Mouse (Mus musculus) forebrain, embryonic 13.5 days (tissue): Measurements from ENCODE around the gene Wdr24. TPM values are rescaled to one million over a fixed set of nuclear protein-coding genes. Genes with fewer than 3 reads are reported as not detected.

Experiments
- ATAC-seq: fragments of 200-750 bp; cut with Nextera tagmentation; 2 replicates; pipeline ENCODE4 v1.8.0; 2017
- H3K27ac ChIP-seq: fragments of 300-500 bp; sonication (generic); 2 replicates; pipeline ENCODE4 v1.5.1; 2015; ENCODE audit warnings: inconsistent platforms, mild to moderate bottlenecking, moderate library complexity
- H3K27me3 ChIP-seq: fragments of 300-500 bp; sonication (generic); 2 replicates; pipeline ENCODE4 v1.6.1; 2015; ENCODE audit warnings: mild to moderate bottlenecking, inconsistent platforms
- H3K36me3 ChIP-seq: fragments of 300-500 bp; sonication (generic); 2 replicates; pipeline ENCODE4 v1.6.1; 2015; ENCODE audit warnings: mild to moderate bottlenecking, inconsistent platforms; ENCODE audit not compliant: poor library complexity, severe bottlenecking
- H3K4me1 ChIP-seq: fragments of 300-500 bp; sonication (generic); 2 replicates; pipeline ENCODE4 v1.6.1; 2015; ENCODE audit warnings: inconsistent platforms
- H3K4me2 ChIP-seq: fragments of 300-500 bp; sonication (generic); 2 replicates; pipeline ENCODE4 v1.6.1; 2015; ENCODE audit warnings: inconsistent platforms, mild to moderate bottlenecking, moderate library complexity
- H3K4me3 ChIP-seq: fragments of 300-500 bp; sonication (generic); 2 replicates; pipeline ENCODE4 v1.5.1; 2015; ENCODE audit warnings: mild to moderate bottlenecking, inconsistent platforms
- H3K9ac ChIP-seq: fragments of 300-500 bp; sonication (generic); 2 replicates; pipeline ENCODE4 v1.6.1; 2015; ENCODE audit warnings: mild to moderate bottlenecking, inconsistent platforms
- H3K9me3 ChIP-seq: fragments of 300-500 bp; sonication (generic); replicated peaks from 2 replicates; pipeline ENCODE4 v1.6.1; 2016; ENCODE audit warnings: inconsistent platforms
- WGBS: fragments of 180-500 bp; shearing (Covaris S2); methylation state at CpG from one replicate; pipeline ENCODE4 v1.1.7; 2015; 5-methylcytosine and 5-hydroxymethylcytosine counted together
- microRNA-seq: library from miRNA; unstranded; fragments of <30 nt; microRNA quantifications from one replicate; pipeline ENCODE4, GENCODE M21; 2016
- polyA plus RNA-seq: library from polyadenylated mRNA; unstranded; fragments of >200 nt; fragmentation: Nextera tagmentation; extraction: Ambion mirVana; gene quantifications from 2 replicates; pipeline ENCODE4 v1.2.1, GENCODE M21; 2015

Gene Wdr24
- polyA plus RNA-seq, 1 experiment from 2014 or later: 27.7 TPM

DNA sequence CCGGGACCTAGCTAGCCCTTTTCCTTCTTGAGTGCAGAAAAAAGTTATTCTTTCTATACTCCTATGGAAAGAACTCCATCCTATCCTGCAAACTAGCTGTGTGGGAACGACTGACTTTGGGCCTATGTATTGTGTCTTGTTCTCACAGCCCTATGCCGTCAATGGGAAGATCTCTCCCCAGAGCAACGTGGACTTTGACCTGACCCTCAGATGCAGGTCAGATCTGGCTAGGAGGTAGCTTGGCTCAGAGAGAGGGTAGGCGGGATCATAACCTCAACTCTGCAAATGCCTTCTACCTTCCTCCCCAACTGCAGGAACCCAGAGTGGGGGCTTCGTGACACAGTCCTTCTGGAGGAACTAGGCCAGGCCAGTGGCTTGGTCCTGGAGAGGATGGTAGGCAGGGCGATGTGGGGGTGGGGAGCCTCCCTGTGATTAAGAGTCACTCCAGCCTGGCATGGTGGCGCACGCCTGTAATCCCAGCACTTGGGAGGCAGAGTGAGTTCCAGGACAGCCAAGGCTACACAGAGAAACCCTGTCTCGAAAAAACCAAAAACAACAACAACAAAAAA lies 53.0 kb downstream of the Wdr24 start:
- H3K36me3 ChIP-seq: peaks cover 26% of the 10 kb centered on the region
- 68% methylated on average over 10 of the region's 10 CpGs for WGBS
- H3K4me1 ChIP-seq: peaks cover 38% of the 10 kb centered on the region
- H3K9me3 ChIP-seq: no peaks in the 10 kb centered on the region
- peak overlapping the region; percentile 68 for H3K4me3 ChIP-seq
- no peak for ATAC-seq
- peak overlapping the region; percentile 96; the same call in 1 of the 2 replicates for H3K27ac ChIP-seq
- no peaks in the 10 kb centered on the region for H3K27me3 ChIP-seq
- peak overlapping the region; percentile 89 for H3K4me2 ChIP-seq
- H3K9ac ChIP-seq: peak overlapping the region; percentile 83

DNA sequence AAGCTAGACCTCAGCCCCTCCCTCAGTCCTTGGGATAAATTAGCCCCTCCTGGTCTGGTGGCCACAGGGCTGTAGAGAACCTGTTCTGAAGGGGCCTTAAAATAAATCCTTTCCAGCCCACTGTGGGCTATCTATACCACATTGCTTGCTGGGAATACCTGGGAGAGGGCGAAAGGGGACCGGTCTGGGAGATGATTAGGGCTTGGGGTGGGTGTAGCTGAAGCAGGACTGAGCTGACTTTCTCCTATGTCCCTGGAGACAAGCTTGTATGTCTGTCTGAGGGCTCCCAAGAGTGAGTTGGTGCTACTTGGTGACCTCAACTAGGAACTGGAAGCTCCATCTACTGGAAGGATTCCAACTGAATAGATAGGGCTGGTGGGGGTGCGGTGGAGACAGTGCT lies 53.6 kb downstream of the Wdr24 start:
- 96% methylated on average over 3 of the region's 3 CpGs for WGBS
- ATAC-seq: no peak
- no peak overlapping the region for H3K27ac ChIP-seq
- no peaks in the 10 kb centered on the region for H3K9me3 ChIP-seq
- no peak overlapping the region for H3K4me3 ChIP-seq
- H3K27me3 ChIP-seq: no peaks in the 10 kb centered on the region
- H3K4me2 ChIP-seq: peak overlapping the region; percentile 89; the same call in 1 of the 2 replicates
- peaks cover 31% of the 10 kb centered on the region for H3K36me3 ChIP-seq
- H3K9ac ChIP-seq: no peak overlapping the region
- H3K4me1 ChIP-seq: peaks cover 38% of the 10 kb centered on the region

DNA sequence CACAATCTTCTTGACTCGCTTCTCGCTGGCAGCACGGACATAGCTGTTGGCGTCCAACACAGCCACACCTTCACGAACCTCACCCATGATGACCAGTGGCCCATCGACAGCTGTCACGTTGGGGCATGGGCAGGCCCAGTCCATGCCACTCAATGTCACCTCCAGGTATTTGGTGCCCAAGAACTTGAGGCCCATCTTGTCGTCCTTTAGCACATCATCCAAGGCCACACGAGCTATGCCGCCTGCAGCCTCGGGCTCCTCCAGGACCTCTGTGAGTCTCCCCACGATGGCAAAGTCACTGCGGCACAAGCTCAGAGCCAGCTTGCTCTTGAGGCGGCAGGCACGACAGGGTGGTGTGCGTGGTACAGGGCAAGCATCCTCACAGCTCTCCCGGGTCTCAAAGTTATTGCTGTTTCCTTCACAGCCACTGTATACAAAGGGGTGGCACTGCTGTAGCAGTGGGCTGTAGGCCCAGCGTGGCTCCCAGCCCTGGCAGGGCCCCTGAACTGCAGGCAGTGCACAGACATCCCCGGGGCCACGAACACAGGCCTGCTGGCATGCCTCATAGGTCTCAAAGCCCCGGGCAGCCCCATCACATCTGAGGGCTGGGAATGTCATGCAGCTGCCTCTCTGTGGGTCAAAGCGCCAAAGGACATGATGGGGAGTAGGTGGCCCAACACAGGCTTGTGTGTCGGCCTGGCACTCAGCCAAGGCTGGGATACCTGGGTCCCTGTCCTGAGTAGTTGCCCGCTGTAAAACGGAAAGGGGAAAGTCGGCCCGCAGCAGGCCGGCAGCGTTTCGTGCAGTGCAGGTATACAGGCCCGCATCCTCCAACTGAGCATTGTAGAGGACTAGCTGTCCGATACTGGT lies 54.5 kb downstream of the Wdr24 start:
- peaks cover 40% of the 10 kb centered on the region for H3K36me3 ChIP-seq
- H3K4me2 ChIP-seq: no peak overlapping the region
- ATAC-seq: no peak
- H3K9me3 ChIP-seq: no peaks in the 10 kb centered on the region
- H3K27ac ChIP-seq: no peak overlapping the region
- peaks cover 38% of the 10 kb centered on the region for H3K4me1 ChIP-seq
- H3K27me3 ChIP-seq: no peaks in the 10 kb centered on the region
- H3K4me3 ChIP-seq: no peak overlapping the region
- H3K9ac ChIP-seq: no peak overlapping the region
- 92% methylated on average over 32 of the region's 32 CpGs for WGBS

Small RNAs within 50 kb of the gene (microRNA-seq; reads per million reads assigned to microRNA genes)
- gene Mir3082: not detected
- gene Mir6966: not detected

Other genes starting within 250 kb of the Wdr24 start
- 19.7 and 20.9 TPM in 2 replicates for gene Lmf1, start 244.5 kb upstream of the Wdr24 start, polyA plus RNA-seq
- gene Gng13, start 106.5 kb upstream of the Wdr24 start, polyA plus RNA-seq: 0.61 TPM in 1 of 2 replicates, not detected in the other
- 24.6 and 30.1 TPM in 2 replicates for gene Chtf18, start 96.2 kb upstream of the Wdr24 start, polyA plus RNA-seq
- gene Rpusd1, start 96.0 kb upstream of the Wdr24 start, polyA plus RNA-seq: 22.3 and 24.7 TPM in 2 replicates
- gene Mslnl, start 87.6 kb upstream of the Wdr24 start, polyA plus RNA-seq: not detected in 2 replicates
- gene Msln, start 69.2 kb upstream of the Wdr24 start, polyA plus RNA-seq: 0.18 TPM in 1 of 2 replicates, not detected in the other
- gene Narfl, start 49.9 kb upstream of the Wdr24 start, polyA plus RNA-seq: 26.4 and 27.3 TPM in 2 replicates
- 108 and 127 TPM in 2 replicates for gene Haghl, start 38.0 kb upstream of the Wdr24 start, polyA plus RNA-seq
- gene Ccdc78, start 37.0 kb upstream of the Wdr24 start, polyA plus RNA-seq: 0.21 and 0.23 TPM in 2 replicates
- gene Fam173a, start 30.7 kb upstream of the Wdr24 start, polyA plus RNA-seq: 75.5 and 84.8 TPM in 2 replicates
- gene AC134908.4, start 28.0 kb upstream of the Wdr24 start, polyA plus RNA-seq: 1.8 TPM in 1 of 2 replicates, not detected in the other
- 43.7 and 53.7 TPM in 2 replicates for gene Metrn, start 26.5 kb upstream of the Wdr24 start, polyA plus RNA-seq
- gene Fbxl16, start 14.5 kb upstream of the Wdr24 start, polyA plus RNA-seq: 22.7 and 25.2 TPM in 2 replicates
- 64.6 and 69.8 TPM in 2 replicates for gene Jmjd8, start 5.2 kb downstream of the Wdr24 start, polyA plus RNA-seq
- gene Stub1, start 9.8 kb downstream of the Wdr24 start, polyA plus RNA-seq: 303 and 330 TPM in 2 replicates
- 9.7 and 11.2 TPM in 2 replicates for gene Rhbdl1, start 13.7 kb downstream of the Wdr24 start, polyA plus RNA-seq
- gene Gm20683, start 18.1 kb downstream of the Wdr24 start, polyA plus RNA-seq: 5.9 and 7.1 TPM in 2 replicates
- gene Rhot2, start 21.2 kb downstream of the Wdr24 start, polyA plus RNA-seq: 16.2 and 17.6 TPM in 2 replicates
- 24.9 and 28.5 TPM in 2 replicates for gene Wdr90, start 37.9 kb downstream of the Wdr24 start, polyA plus RNA-seq
- gene Mcrip2, start 45.1 kb downstream of the Wdr24 start, polyA plus RNA-seq: 12.9 and 13.6 TPM in 2 replicates
- 62.5 and 67.1 TPM in 2 replicates for gene Mettl26, start 51.4 kb downstream of the Wdr24 start, polyA plus RNA-seq
- gene Wfikkn1, start 57.2 kb downstream of the Wdr24 start, polyA plus RNA-seq: 0.76 and 0.77 TPM in 2 replicates
- 39.5 and 45.9 TPM in 2 replicates for gene Rab40c, start 96.1 kb downstream of the Wdr24 start, polyA plus RNA-seq
- 45.0 and 54.5 TPM in 2 replicates for gene Pigq, start 121.3 kb downstream of the Wdr24 start, polyA plus RNA-seq
- gene Nhlrc4, start 121.3 kb downstream of the Wdr24 start, polyA plus RNA-seq: not detected in 2 replicates
- not detected in 2 replicates for gene A930017K11Rik, start 128.9 kb downstream of the Wdr24 start, polyA plus RNA-seq
- 16.6 and 17.1 TPM in 2 replicates for gene Capn15, start 162.2 kb downstream of the Wdr24 start, polyA plus RNA-seq
- 22.7 and 24.4 TPM in 2 replicates for gene Rab11fip3, start 245.9 kb downstream of the Wdr24 start, polyA plus RNA-seq